Mouse (Mus musculus): ENCODE data around the gene Rnf225. TPM values are rescaled to one million over a fixed set of nuclear protein-coding genes. Genes with fewer than 3 reads are reported as not detected.

Gene Rnf225
- total RNA-seq, 4 experiments from 2014 or later = 0.98 to 1.5 (median 1.2) TPM

DNA sequence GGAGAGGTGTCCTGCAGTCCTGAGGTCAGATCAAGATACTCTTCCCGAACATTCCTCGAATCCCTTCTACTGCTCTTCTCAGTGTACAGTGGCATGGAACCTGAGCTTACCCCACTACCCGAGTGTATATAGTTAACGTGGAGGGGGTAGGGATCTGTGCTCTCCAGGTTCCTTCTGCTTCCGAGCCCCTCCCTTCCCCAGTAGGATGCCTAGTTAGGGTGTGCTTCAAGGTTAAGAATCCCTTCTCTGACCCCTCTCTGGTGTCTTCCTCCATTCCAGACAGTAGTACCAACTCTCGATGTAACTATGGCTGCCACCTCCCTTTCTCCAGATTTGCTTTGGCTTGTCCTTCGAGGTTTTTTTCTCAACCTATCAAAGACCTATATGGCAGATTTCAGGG lies 53.1 kb downstream of the Rnf225 start:
- DNase-seq (ENCODE audit: low spot score in 2 of 2) = no peak

Other genes starting within 250 kb of the Rnf225 start
- gene Vmn2r55, start 242.4 kb upstream of the Rnf225 start, total RNA-seq (2022) = not detected
- under 1 TPM; 0.06 to 0.14 (median 0.08) TPM for gene Vmn2r56, start 192.4 kb upstream of the Rnf225 start, total RNA-seq (2022)
- 10 to 100 TPM; 21.9 to 27.0 (median 22.9) TPM for gene Zscan18, start 123.8 kb upstream of the Rnf225 start, total RNA-seq (2022)
- gene Zfp329, start 108.6 kb upstream of the Rnf225 start, total RNA-seq (2022) = 10 to 100 TPM; 17.4 to 25.3 (median 19.4) TPM
- 10 to 100 TPM; 13.5 to 18.4 (median 14.9) TPM for gene Zfp110, start 92.7 kb upstream of the Rnf225 start, total RNA-seq (2022)
- 1 to 10 TPM; 7.2 to 8.7 (median 7.8) TPM for gene Zfp128, start 46.2 kb upstream of the Rnf225 start, total RNA-seq (2022)
- 10 to 100 TPM; 12.7 to 15.0 (median 13.7) TPM for gene Zscan22, start 29.6 kb upstream of the Rnf225 start, total RNA-seq (2022)
- gene Rps5, start 5.1 kb upstream of the Rnf225 start, total RNA-seq (2022) = 100 to 1,000 TPM; 432 to 451 (median 444) TPM
- gene Zfp324, start 38.4 kb downstream of the Rnf225 start, total RNA-seq (2022) = 10 to 100 TPM in 1 of 4 experiments, 1 to 10 TPM in 3; 9.2 to 10.1 (median 9.7) TPM
- gene Zfp446, start 50.4 kb downstream of the Rnf225 start, total RNA-seq (2022) = 10 to 100 TPM in 1 of 4 experiments, 1 to 10 TPM in 3; 6.7 to 10.2 (median 8.6) TPM
- gene Slc27a5, start 70.8 kb downstream of the Rnf225 start, total RNA-seq (2022) = under 1 TPM in 1 of 4 experiments, not detected in 3; 0.37 TPM
- gene Trim28, start 71.7 kb downstream of the Rnf225 start, total RNA-seq (2022) = 100 to 1,000 TPM; 218 to 241 (median 229) TPM
- gene Zbtb45, start 82.6 kb downstream of the Rnf225 start, total RNA-seq (2022) = 10 to 100 TPM; 34.2 to 36.9 (median 34.3) TPM
- gene Chmp2a, start 107.4 kb downstream of the Rnf225 start, total RNA-seq (2022) = 100 to 1,000 TPM; 152 to 158 (median 152) TPM
- gene Ube2m, start 110.9 kb downstream of the Rnf225 start, total RNA-seq (2022) = 100 to 1,000 TPM; 220 to 248 (median 229) TPM
- 10 to 100 TPM; 12.2 to 14.3 (median 13.1) TPM for gene Mzf1, start 127.3 kb downstream of the Rnf225 start, total RNA-seq (2022)
- gene Vmn1r85, start 167.8 kb downstream of the Rnf225 start, total RNA-seq (2022) = under 1 TPM in 1 of 4 experiments, not detected in 3; 0.05 TPM
- gene Vmn1r86, start 192.5 kb downstream of the Rnf225 start, total RNA-seq (2022) = not detected
- gene Vmn1r87, start 212.7 kb downstream of the Rnf225 start, total RNA-seq (2022) = not detected
- under 1 TPM; 0.11 to 0.22 (median 0.17) TPM for gene Vmn1r88, start 232.2 kb downstream of the Rnf225 start, total RNA-seq (2022)